Mouse (Mus musculus) 3T3-L1 (cell line): Measurements from ENCODE around the gene Taldo1.
"Not testable (repeated sequence)": the region's sequence is repeated elsewhere in the genome, so short reads cannot be mapped to it uniquely, and the experiment has no call there.

Source experiments
- DNase-seq: peaks from one replicate; pipeline ENCODE4 v3.0.0-alpha.2; 2015; ENCODE audit warnings: low read depth, low spot score

Taldo1 gene

GRCm38 (mm10) chr7:141439140-141439679 lies 47.2 kb downstream of the Taldo1 start:
- DNase-seq: no peak

- DNase-seq: no peak
Measured at GRCm38 (mm10) chr7:141439811-141440210, 47.8 kb downstream of the Taldo1 start.

- peak; percentile 53 for DNase-seq
Measured at GRCm38 (mm10) chr7:141440613-141441012, 48.6 kb downstream of the Taldo1 start.

- DNase-seq: no peak
Measured at GRCm38 (mm10) chr7:141441460-141441859, 49.5 kb downstream of the Taldo1 start.

- no peak for DNase-seq
Measured at GRCm38 (mm10) chr7:141442199-141442598, 50.2 kb downstream of the Taldo1 start.

- peak; percentile 68 for DNase-seq
Measured at GRCm38 (mm10) chr7:141443081-141443821, 51.3 kb downstream of the Taldo1 start.

- DNase-seq: peak; percentile 76
Measured at GRCm38 (mm10) chr7:141443828-141444237, 51.8 kb downstream of the Taldo1 start, which contains the start of gene Pidd1. TSS of gene Pidd1 (minus strand) at chr7:141444025.

- not testable (repeated sequence) for DNase-seq
Measured at GRCm38 (mm10) chr7:141446374-141446773, 54.4 kb downstream of the Taldo1 start.

GRCm38 (mm10) chr7:141447110-141447991 lies 55.4 kb downstream of the Taldo1 start, which contains the start of gene Rplp2:
TSS of gene Rplp2 (plus strand) at chr7:141447370.
- peak; percentile 96 for DNase-seq

- DNase-seq: no peak
Measured at GRCm38 (mm10) chr7:141451928-141452327, 59.9 kb downstream of the Taldo1 start.
